Mouse (Mus musculus) neural tube, embryonic 11.5 days (tissue): ENCODE data around the gene Stx3. TPM values are rescaled to one million over a fixed set of nuclear protein-coding genes. Genes with fewer than 3 reads are reported as not detected.

Source experiments
- ATAC-seq: fragments of 200-750 bp; cut with Nextera tagmentation; 2 replicates; pipeline ENCODE4 v1.8.0; 2017; ENCODE audit warnings: moderate number of reproducible peaks, mild to moderate bottlenecking, moderate TSS enrichment, moderate library complexity; ENCODE audit not compliant: insufficient read depth, low FRiP score, low TSS enrichment
- DNase-seq: peaks from one replicate; pipeline ENCODE4 v3.0.0-alpha.2; 2015; ENCODE audit warnings: low spot score
- H3K27ac ChIP-seq: fragments of 300-500 bp; sonication (generic); 2 replicates; pipeline ENCODE4 v1.5.1; 2014; ENCODE audit warnings: low read depth, mild to moderate bottlenecking, low read length
- H3K27me3 ChIP-seq: fragments of 300-500 bp; sonication (generic); 2 replicates; pipeline ENCODE4 v1.6.1; 2014; ENCODE audit warnings: mild to moderate bottlenecking, low read length, mixed read lengths; ENCODE audit not compliant: control insufficient read depth, insufficient read depth
- H3K36me3 ChIP-seq: fragments of 300-500 bp; sonication (generic); 2 replicates; pipeline ENCODE4 v1.6.1; 2014; ENCODE audit warnings: mild to moderate bottlenecking, low read length, moderate library complexity, mixed read lengths; ENCODE audit not compliant: control insufficient read depth, insufficient read depth
- H3K4me1 ChIP-seq: fragments of 300-500 bp; sonication (generic); 2 replicates; pipeline ENCODE4 v1.6.1; 2014; ENCODE audit warnings: low read length, mixed read lengths; ENCODE audit not compliant: control insufficient read depth, insufficient read depth
- H3K4me2 ChIP-seq: fragments of 300-500 bp; sonication (generic); 2 replicates; pipeline ENCODE4 v1.6.1; 2014; ENCODE audit warnings: low read depth, mild to moderate bottlenecking, moderate library complexity
- H3K4me3 ChIP-seq: fragments of 300-500 bp; sonication (generic); 2 replicates; pipeline ENCODE4 v1.5.1; 2014; ENCODE audit warnings: low read depth, low read length
- H3K9ac ChIP-seq: fragments of 300-500 bp; sonication (generic); 2 replicates; pipeline ENCODE4 v1.6.1; 2014; ENCODE audit warnings: mild to moderate bottlenecking, low read length
- H3K9me3 ChIP-seq: fragments of 300-500 bp; sonication (generic); 2 replicates; pipeline ENCODE4 v1.6.1; 2016; ENCODE audit warnings: low read length; ENCODE audit not compliant: control insufficient read depth
- WGBS: fragments of 180-500 bp; shearing (Covaris S2); extraction: QIAGEN DNeasy Blood & Tissue Kit; methylation state at CpG from one replicate; pipeline ENCODE4 v1.1.7; 2014; 5-methylcytosine and 5-hydroxymethylcytosine counted together
- polyA plus RNA-seq: library from polyadenylated mRNA; unstranded; fragments of >200 nt; fragmentation: Nextera tagmentation; extraction: Ambion mirVana; gene quantifications from 2 replicates; pipeline ENCODE4 v1.2.1, GENCODE M21; 2014

The Stx3 gene
- polyA plus RNA-seq, 1 experiment from 2014 or later: 6.0 TPM

DNA sequence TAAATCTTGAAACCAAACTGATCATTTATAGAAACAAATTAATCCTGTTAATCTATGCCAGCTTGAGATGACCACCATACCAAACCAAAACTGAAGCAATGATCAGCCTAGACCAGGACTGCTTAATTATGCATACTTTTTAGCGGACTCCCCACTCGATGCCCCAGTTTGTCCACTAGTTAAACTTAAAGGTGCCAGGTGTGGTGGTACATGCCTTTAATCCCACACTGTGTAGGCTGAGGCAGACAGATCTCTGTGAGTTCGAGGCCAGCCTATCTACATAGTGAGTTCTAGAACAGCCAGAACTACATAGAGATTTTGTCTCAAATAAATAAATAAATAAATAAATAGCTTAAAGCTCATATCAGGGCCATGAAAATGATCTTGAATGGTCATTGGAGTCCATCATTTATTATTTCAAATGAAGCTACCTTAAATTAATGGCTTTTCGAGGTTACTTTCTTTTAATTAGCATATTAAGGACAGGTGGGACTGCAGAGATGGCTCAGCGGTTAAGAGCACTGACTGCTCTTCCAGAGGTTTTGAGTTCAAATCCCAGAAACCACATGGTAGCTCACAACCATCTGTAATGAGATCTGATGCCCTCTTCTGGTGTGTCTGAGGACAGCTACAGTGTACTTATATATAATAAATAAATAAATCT is 49.8 kb downstream of the Stx3 start:
- Histone ChIP-seq H3K4me3 (no peak overlapping the region), H3K27me3 (no peaks in the 10 kb centered on the region), H3K36me3 (no peaks in the 10 kb centered on the region), H3K9ac (no peak overlapping the region), H3K9me3 (no peaks in the 10 kb centered on the region), H3K27ac (no peak overlapping the region), H3K4me2 (no peak overlapping the region), H3K4me1 (no peaks in the 10 kb centered on the region)
- DNase-seq (no peak), ATAC-seq (peak; percentile 39; the same call in 1 of the 2 replicates)
- 85% methylated on average over 5 of the region's 5 CpGs for WGBS

DNA sequence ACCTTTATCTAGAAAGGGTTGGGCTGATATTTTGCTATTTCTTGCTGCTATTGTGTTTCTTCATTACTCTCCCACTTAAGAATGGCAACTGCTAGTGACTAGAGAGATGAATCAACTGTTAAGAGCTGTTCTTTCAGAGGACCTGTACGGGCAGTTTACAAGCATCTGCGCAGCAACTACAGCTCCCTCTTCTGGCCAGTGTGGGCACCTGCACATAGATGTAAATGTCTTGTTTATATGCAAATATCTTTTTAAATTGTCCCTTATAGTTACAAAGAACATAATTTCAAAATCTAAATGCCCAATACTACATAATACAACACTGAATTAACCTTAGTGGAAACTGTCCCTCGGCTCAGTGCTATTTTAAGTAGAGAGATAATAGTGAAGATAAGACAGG is 51.0 kb downstream of the Stx3 start:
- no peak overlapping the region for H3K9ac ChIP-seq
- no peaks in the 10 kb centered on the region for H3K36me3 ChIP-seq
- ATAC-seq (no peak), DNase-seq (no peak)
- H3K4me3 ChIP-seq: no peak overlapping the region
- no peaks in the 10 kb centered on the region for H3K27me3 ChIP-seq
- 17% methylated on average over 3 of the region's 3 CpGs for WGBS
- H3K9me3 ChIP-seq: no peaks in the 10 kb centered on the region
- no peak overlapping the region for H3K4me2 ChIP-seq
- H3K27ac ChIP-seq: no peak overlapping the region
- H3K4me1 ChIP-seq: no peaks in the 10 kb centered on the region

DNA sequence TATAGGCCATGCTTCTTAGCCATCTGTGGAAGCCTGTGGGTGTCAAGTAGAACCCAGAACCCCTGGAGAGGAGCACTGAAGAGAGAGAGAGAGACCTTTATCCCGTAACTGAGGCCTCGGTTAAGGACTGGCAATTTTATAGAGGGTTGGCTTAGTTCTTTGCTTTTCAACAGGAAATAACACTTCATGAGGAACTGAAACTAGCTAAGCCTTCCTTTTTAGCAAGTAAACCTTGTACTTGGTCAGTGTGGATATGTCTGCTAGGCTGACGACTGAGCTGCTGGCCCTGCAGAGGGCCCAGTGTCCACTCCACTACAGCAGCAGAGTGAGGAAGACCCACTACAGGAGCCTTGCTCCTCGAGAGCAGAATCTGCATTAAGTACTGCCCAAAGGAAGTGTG is 52.8 kb downstream of the Stx3 start:
- WGBS: 73% methylated on average over 4 of the region's 4 CpGs
- no peak overlapping the region for H3K4me2 ChIP-seq
- H3K9me3 ChIP-seq: no peaks in the 10 kb centered on the region
- H3K9ac ChIP-seq: no peak overlapping the region
- H3K27ac ChIP-seq: no peak overlapping the region
- H3K4me3 ChIP-seq: no peak overlapping the region
- ATAC-seq (no peak), DNase-seq (no peak)
- no peaks in the 10 kb centered on the region for H3K4me1 ChIP-seq
- no peaks in the 10 kb centered on the region for H3K27me3 ChIP-seq
- no peaks in the 10 kb centered on the region for H3K36me3 ChIP-seq

DNA sequence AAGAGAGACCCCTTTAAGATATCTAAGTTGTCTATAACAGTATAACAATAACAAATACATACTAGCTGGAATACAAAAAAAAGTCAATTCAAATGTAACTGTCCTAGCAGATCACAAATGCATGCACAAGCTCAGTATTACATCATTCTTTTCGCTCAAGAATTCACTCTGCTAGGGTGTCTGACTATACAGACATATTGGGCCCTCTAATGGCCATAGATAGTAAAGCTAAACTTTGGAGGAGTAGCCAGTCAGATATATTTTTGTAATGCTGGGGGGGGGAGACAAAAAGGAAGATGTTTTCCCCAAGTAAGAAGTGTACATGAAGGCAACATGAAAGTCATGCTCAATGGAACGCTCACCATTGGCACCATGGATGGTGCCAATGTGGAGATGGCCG is 54.1 kb downstream of the Stx3 start:
- H3K4me2 ChIP-seq: no peak overlapping the region
- 83% methylated on average over 3 of the region's 3 CpGs for WGBS
- no peak overlapping the region for H3K27ac ChIP-seq
- H3K4me1 ChIP-seq: no peaks in the 10 kb centered on the region
- H3K27me3 ChIP-seq: no peaks in the 10 kb centered on the region
- H3K4me3 ChIP-seq: no peak overlapping the region
- H3K9ac ChIP-seq: no peak overlapping the region
- H3K9me3 ChIP-seq: no peaks in the 10 kb centered on the region
- ATAC-seq (no peak), DNase-seq (no peak)
- H3K36me3 ChIP-seq: no peaks in the 10 kb centered on the region

DNA sequence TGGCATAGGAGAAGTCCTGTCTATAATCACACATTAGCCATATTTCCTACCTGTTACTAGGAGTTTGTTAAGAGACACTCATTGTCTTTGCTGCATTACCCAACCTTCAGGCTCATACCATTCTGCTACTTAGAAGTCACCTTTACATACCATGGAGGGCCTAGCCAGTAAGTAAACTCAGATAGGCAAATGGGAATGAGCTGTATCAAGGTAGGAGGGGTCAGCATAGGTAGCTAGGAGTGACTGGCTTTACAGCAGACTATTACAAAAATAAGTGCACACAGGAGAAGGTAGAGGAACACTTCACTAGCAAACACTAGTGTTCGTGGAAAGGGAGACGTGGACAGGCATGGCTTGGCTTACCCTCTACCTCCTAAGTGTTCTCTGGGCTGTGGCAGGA is 71.9 kb downstream of the Stx3 start, which contains the start of gene Gif:
Gene Gif (plus strand): TSS at position 257 of the 400 bp plus-strand sequence.
- no peaks in the 10 kb centered on the region for H3K36me3 ChIP-seq
- DNase-seq: no peak
- H3K4me3 ChIP-seq: no peak within 1 kb of the TSS
- 77% methylated on average over 2 of the region's 2 CpGs for WGBS
- no peak within 1 kb of the TSS for H3K27ac ChIP-seq
- no peaks in the 10 kb centered on the region for H3K4me1 ChIP-seq
- ATAC-seq: no peak
- H3K27me3 ChIP-seq: no peaks in the 10 kb centered on the region
- H3K4me2 ChIP-seq: no peak within 1 kb of the TSS
- H3K9me3 ChIP-seq: no peaks in the 10 kb centered on the region
- no peak within 1 kb of the TSS for H3K9ac ChIP-seq

DNA sequence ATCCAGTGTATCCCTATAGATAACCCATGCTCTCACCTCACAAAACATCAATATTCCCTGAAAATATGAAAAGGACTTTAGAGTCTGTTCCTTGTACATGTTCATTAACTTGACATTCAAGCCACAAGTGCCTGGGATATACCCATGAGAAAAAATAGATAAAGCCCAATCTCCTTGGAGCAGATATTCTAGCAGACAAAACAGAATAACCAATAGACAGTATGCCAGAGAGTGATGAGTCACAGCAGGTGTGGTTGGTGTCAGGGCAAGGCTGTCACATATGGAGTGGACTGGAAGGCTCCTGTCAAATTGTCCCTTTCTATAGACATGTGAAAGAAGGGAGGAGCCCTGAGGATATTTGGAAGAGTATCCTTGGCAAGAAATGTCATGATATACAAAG is 73.5 kb downstream of the Stx3 start:
- H3K27me3 ChIP-seq: no peaks in the 10 kb centered on the region
- no peak overlapping the region for H3K4me3 ChIP-seq
- no peaks in the 10 kb centered on the region for H3K9me3 ChIP-seq
- no peaks in the 10 kb centered on the region for H3K4me1 ChIP-seq
- H3K4me2 ChIP-seq: no peak overlapping the region
- no peak for DNase-seq
- ATAC-seq: no peak
- no peaks in the 10 kb centered on the region for H3K36me3 ChIP-seq
- no peak overlapping the region for H3K27ac ChIP-seq
- H3K9ac ChIP-seq: no peak overlapping the region

DNA sequence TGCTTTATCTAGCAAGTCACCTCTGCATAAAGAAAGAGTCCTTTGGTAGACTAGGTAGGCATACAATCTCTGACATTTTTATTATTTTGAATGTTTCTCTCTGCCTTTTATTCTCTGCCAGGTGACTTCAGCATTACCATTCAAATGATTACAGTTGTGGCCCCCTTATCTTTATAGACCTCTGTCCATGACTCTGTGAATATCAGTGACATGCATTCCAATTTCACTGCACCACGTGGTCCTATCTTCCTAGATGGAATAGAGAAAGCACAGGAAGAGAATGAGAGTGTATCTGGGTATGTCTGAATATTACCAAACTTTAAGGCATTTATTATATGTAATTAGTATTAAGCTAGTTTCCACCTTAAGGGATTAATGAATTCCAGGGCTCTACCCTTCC is 82.7 kb downstream of the Stx3 start:
- Histone ChIP-seq H3K9ac (no peak overlapping the region), H3K9me3 (no peaks in the 10 kb centered on the region), H3K27ac (no peak overlapping the region), H3K4me2 (no peak overlapping the region), H3K4me1 (no peaks in the 10 kb centered on the region), H3K27me3 (no peaks in the 10 kb centered on the region), H3K36me3 (no peaks in the 10 kb centered on the region), H3K4me3 (no peak overlapping the region)
- WGBS: 60% methylated on average over 1 of the region's 1 CpGs
- no peak for DNase-seq
- no peak for ATAC-seq

DNA sequence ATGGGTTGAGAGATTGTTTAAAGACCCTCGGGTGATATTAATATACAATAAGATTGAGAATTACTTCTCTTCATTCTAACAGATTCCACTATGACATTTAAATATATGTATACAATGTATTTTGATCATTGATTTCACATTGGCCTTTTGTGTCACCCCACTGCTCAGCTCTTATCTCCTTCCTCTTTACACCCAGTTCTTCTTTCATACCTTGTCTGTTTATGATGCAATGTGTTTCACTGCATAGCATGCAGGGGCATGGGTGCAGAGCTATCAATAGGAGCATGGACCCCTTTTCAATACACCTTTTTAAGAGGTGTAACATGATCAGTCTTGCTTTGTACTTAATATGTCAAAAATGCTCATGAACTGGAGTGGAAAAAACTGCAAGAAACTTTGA is 88.9 kb downstream of the Stx3 start:
- Histone ChIP-seq H3K4me3 (no peak overlapping the region), H3K4me1 (no peaks in the 10 kb centered on the region), H3K9ac (no peak overlapping the region), H3K9me3 (no peaks in the 10 kb centered on the region), H3K27me3 (no peaks in the 10 kb centered on the region), H3K36me3 (no peaks in the 10 kb centered on the region), H3K27ac (no peak overlapping the region), H3K4me2 (no peak overlapping the region)
- 86% methylated on average over 1 of the region's 1 CpGs for WGBS
- DNase-seq (no peak), ATAC-seq (no peak)

DNA sequence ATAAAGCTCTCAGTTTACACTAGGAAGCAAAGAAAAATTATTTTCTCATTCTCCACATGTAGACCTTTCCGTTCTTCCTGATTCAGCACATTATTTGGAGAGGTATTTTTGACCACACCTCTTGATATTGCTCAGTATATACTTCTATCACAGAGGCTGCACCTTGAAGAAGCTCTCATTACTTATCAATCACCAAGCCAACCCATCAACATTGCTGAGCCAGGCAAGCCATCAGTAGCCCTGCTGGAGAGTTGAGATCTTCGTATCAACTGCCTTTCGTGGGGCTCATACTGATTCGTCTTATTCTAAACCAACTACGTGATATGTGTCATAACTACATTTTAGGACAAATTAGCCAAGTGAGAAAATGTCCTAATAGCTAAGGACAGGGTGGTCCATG is 91.9 kb downstream of the Stx3 start:
- 90% methylated on average over 5 of the region's 5 CpGs for WGBS
- Histone ChIP-seq H3K36me3 (no peaks in the 10 kb centered on the region), H3K4me3 (no peak overlapping the region), H3K27ac (no peak overlapping the region), H3K9ac (no peak overlapping the region), H3K27me3 (no peaks in the 10 kb centered on the region), H3K4me2 (no peak overlapping the region), H3K4me1 (no peaks in the 10 kb centered on the region), H3K9me3 (no peaks in the 10 kb centered on the region)
- no peak for ATAC-seq
- DNase-seq: no peak
